7 mouse cellular contexts compared by ENCODE assay signal in the genomic region with DNA sequence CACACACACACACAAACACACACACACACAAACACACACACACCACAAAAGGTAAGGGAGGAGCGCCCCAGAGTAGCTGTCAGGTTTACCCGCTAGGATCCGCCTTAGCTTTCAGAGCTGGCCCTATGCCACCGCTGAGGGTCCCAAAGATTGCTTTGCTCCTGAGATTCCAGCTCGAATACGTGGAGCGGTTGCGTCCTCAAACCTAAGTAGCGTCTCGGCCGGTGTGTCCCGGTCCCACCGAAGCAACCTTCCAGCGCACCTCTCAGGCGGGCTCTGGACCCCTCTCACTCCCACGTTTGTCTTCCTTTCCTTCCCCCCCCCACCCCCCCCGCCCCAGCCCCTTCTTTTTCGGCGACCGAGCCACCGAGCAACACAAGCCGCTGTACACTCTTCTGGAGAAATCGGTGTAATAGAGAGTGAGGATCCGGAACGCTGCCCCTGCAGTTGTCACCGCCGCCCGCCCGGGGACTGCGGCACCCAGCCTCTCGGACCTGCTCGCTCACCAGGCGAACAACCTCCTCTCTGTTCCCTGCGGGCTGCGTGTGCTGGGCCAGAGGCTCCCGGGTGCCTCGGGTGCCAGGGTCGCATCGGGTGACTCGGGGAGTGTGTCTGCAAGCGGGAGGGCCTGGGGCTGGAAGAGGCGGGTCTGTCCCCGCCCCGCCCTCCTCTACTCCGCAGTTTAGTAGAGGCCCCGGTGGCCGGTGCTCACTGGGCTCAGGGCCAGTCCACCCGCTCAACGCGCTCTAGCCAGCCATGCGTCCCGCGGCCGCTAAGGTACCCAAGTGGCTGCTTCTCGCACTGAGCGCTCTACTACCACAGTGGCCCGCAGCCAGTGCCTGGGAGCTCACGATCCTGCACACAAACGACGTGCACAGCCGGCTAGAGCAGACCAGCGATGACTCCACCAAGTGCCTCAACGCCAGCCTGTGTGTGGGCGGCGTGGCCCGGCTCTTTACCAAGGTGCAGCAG. TPM values are rescaled to one million over a fixed set of nuclear protein-coding genes. Genes with fewer than 3 reads are reported as not detected.
A peak's percentile ranks its signal among the peaks of the same experiment; 100 is the strongest.
DNase-seq lines count a peak whose midpoint lies in the region; ATAC-seq and TF ChIP-seq lines count a peak whose summit lies in the region.

TSS of gene Nt5e (plus strand) at position 268 of the 972 bp plus-strand sequence.

- peak; percentile 86 for ATAC-seq in granulocyte monocyte progenitor cell, adult 5-6 weeks (replicated peaks; ENCODE audit: poor library complexity, severe bottlenecking)
- peak; percentile 79 for ATAC-seq in intestine, postnatal 0 days
- ATAC-seq in midbrain, embryonic 11.5 days (ENCODE audit: low FRiP score) = peak; percentile 95

- intact Hi-C loops in left cerebral cortex, postnatal 4 days (cut with DNase I) = no loop called here

- H3K36me3 ChIP-seq in intestine, postnatal 0 days (ENCODE audit: control insufficient read depth, insufficient read depth) = no peaks in the 10 kb centered on the region
- no peaks in the 10 kb centered on the region for H3K36me3 ChIP-seq in midbrain, embryonic 11.5 days (ENCODE audit: control insufficient read depth, insufficient read depth, low read length)

- 2% methylated on average over 66 of the region's 66 CpGs for WGBS in intestine, postnatal 0 days
- WGBS in midbrain, embryonic 11.5 days = under 1% methylated on average over 63 of the region's 66 CpGs

- DNase-seq in adrenal gland, postnatal 10 days = peak; percentile 89
- DNase-seq in embryo, embryonic 9.5 days (ENCODE audit: extremely low spot score) = peak; percentile 80
- DNase-seq in left cerebral cortex, postnatal 4 days = peak; percentile 71
- peak; percentile 96 for DNase-seq in midbrain, embryonic 11.5 days (ENCODE audit: low spot score, missing footprints)
- peak; percentile 67 for DNase-seq in right cerebral cortex, postnatal 4 days

- no peak within 1 kb of the TSS; the same call in 1 of the 2 replicates for H3K27ac ChIP-seq in intestine, postnatal 0 days (ENCODE audit: low read depth, low read length)
- H3K27ac ChIP-seq in midbrain, embryonic 11.5 days (ENCODE audit: low read depth, low read length) = no peak within 1 kb of the TSS

- TF ChIP-seq CTCF in intestine, postnatal 0 days (IDR thresholded peaks at IDR 0.05; ENCODE audit: low read depth) = no peak

- peak within 1 kb of the TSS; percentile 92 for H3K4me2 ChIP-seq in intestine, postnatal 0 days (replicated peaks; ENCODE audit: low read depth)
- H3K4me2 ChIP-seq in midbrain, embryonic 11.5 days = peak within 1 kb of the TSS; percentile 97

- no peaks in the 10 kb centered on the region for H3K4me1 ChIP-seq in intestine, postnatal 0 days (replicated peaks; ENCODE audit: control insufficient read depth, insufficient read depth, low read length)
- peaks cover 4% of the 10 kb centered on the region; the same call in 1 of the 2 replicates for H3K4me1 ChIP-seq in midbrain, embryonic 11.5 days (ENCODE audit: control insufficient read depth, insufficient read depth, low read length)

- H3K9me3 ChIP-seq in intestine, postnatal 0 days (ENCODE audit: control insufficient read depth) = no peaks in the 10 kb centered on the region
- H3K9me3 ChIP-seq in midbrain, embryonic 11.5 days (ENCODE audit: control insufficient read depth, low read length) = no peaks in the 10 kb centered on the region

- peaks cover 12% of the 10 kb centered on the region for H3K27me3 ChIP-seq in intestine, postnatal 0 days (replicated peaks; ENCODE audit: control insufficient read depth, insufficient read depth, low read length)
- peaks cover 8% of the 10 kb centered on the region; the same call in 1 of the 2 replicates for H3K27me3 ChIP-seq in midbrain, embryonic 11.5 days (ENCODE audit: control insufficient read depth, insufficient read depth, low read length)

- H3K4me3 ChIP-seq in intestine, postnatal 0 days (ENCODE audit: low read depth, low read length) = peak within 1 kb of the TSS; percentile 59
- peak within 1 kb of the TSS; percentile 53 for H3K4me3 ChIP-seq in midbrain, embryonic 11.5 days (ENCODE audit: low read depth, low read length)

- H3K9ac ChIP-seq in intestine, postnatal 0 days (ENCODE audit: low read depth, low read length) = peak within 1 kb of the TSS; percentile 37
- peak within 1 kb of the TSS; percentile 65 for H3K9ac ChIP-seq in midbrain, embryonic 11.5 days (ENCODE audit: low read length)

RNA-seq across cellular contexts. Expression of gene Nt5e, which starts in this region (rescaled TPM):
- total RNA-seq in adrenal gland, postnatal 10 days (2021) = 10 to 100 TPM; 15.0 to 21.8 TPM
- total RNA-seq in granulocyte monocyte progenitor cell, adult 5-6 weeks (2014; fragmentation: Nextera tagmentation) = 0.21 TPM in 1 of 2 replicates, not detected in the other
- 1.6 and 1.9 TPM in 2 replicates for total RNA-seq in granulocyte monocyte progenitor cell, adult 5-6 weeks (2017)
- 20.2 and 21.0 TPM in 2 replicates for polyA plus RNA-seq in intestine, postnatal 0 days (2015; fragmentation: Nextera tagmentation; extraction: Ambion mirVana)
- total RNA-seq in left cerebral cortex, postnatal 4 days (2021) = 1 to 10 TPM; 2.9 to 3.4 TPM
- 0.65 and 0.93 TPM in 2 replicates for polyA plus RNA-seq in midbrain, embryonic 11.5 days (2014; fragmentation: Nextera tagmentation; extraction: Ambion mirVana)

Comparison
In these comparisons a context has a peak if more than half of its experiments do, and no peak if none do; other contexts are left out.
1. RNA of gene Nt5e (polyA plus RNA-seq): 20.2 to 21.0 TPM in intestine, postnatal 0 days; 0.65 to 0.93 TPM in midbrain, embryonic 11.5 days; every median in the first group is over 10 times any median in the second.
2. Peak in DNase-seq, ATAC-seq, H3K4me3 ChIP-seq, H3K9ac ChIP-seq and H3K4me2 ChIP-seq in midbrain, embryonic 11.5 days; RNA of the gene not detected or under 1 TPM.
3. Peak in every context shown above with its lines, with median percentiles within 50 percentile points of each other: DNase-seq and ATAC-seq.